Mouse (Mus musculus) kidney, adult 18-20 months (tissue): ENCODE measurements around the gene Lbhd1.
"Not testable (repeated sequence)": the region's sequence is repeated elsewhere in the genome, so short reads cannot be mapped to it uniquely, and the experiment has no call there.

Source experiments
- DNase-seq: peaks from one replicate; pipeline ENCODE4 v3.0.0; 2021

The Lbhd1 gene

DNA sequence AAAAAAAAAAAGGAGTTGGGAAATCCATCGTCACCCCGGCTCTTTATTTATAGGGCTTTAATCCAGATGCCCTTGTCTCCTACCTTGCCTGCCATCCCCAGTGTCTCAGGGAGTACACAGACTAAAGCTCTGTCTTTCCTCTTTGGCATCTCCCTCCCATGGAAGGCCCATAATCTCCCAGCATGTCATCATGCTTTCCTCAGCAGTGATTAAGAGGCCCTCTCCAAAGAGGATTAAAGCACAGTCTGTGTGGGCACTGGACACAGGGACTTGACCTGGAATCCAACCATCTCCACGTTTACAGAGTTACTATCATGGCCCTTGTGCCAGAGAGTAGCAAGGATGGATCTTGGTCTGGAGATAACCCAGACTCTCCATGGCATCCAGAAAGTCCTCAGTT is at the start of gene Lbhd1, which contains the start of gene Gm49403:
Gene Lbhd1 (plus strand): TSS at position 117 of the 400 bp plus-strand sequence.
Gene Gm49403 (plus strand): TSS at position 315 of the 400 bp plus-strand sequence.
- DNase-seq: no peak

DNA sequence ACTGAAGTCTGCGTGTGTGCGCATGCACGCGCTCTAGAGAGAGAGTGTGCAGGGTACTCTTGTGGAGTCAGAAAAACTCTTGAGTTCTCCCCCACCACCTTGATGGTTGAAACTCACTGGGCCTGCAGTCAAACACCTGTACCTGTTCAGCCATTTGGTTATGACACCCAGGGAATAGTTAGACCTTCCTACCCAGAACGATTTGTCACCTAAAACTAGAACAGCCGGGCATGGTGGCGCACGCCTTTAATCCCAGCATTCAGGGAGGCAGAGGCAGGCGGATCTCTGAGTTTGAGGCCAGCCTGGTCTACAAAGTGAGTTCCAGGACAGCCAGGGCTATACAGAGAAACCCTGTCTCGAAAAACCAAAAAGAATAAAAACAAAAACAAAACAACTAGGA is 47.2 kb upstream of the Lbhd1 start:
- not testable (repeated sequence) for DNase-seq

DNA sequence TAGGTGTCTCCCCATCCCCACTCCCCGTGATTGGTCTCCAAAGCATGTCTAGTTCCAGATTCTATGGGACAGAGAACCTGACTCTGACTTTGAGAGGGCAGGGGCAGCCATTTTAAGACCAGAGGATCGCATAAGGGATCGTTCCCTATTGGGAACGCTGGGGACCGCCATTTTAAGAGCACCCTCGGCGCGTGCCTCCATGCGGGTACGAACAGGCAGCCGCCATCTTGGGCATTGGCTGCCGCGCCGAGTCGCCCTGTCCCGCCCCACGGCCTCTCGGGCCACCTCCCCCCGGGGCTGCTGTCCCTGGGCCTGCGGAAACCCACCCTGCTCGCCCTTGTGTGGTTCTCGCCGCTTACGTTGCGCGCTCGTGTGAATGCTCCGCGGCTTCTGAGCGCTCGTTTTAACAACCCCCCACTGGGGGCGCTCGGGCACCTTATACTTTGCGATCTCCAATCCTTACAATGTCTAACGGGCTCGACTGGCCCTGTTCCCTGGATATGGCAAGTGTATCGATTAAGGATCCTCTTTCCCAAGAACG is 46.2 kb upstream of the Lbhd1 start, which contains the start of gene Bscl2:
Gene Bscl2 (plus strand): TSS at position 217 of the 541 bp plus-strand sequence.
- DNase-seq: peak; percentile 91

DNA sequence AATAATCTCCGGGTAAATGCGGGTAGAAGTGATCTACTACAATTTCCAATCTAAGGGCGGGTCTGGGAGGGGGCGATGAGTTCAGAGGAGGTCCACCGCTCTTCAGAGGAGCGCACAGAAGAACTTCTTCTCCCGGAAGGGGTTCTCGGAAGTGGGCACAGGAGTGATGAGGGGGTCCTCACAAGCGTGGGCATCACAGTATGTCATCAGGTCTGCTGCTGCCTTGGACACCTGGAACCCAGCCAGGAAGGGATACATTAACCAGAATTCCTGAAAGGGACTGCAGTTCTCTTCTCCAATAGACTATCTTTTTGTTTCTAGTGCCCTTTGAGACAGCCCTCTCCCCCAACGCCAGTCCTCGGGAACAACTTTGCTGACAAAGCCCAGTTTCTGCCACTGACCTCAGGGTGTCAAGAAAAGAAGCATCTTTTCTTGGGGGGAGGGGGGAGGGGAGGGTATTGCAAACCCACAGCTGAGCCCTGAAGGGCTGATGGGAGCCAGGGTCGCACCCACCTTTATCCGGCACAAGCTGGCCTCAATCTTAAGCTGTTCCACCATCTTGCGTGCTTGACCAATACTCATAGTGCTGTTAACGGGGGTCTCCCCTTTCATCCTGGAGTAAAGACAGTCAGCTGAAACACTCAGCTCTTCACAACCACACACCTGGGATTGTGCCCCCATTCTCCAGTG is 45.3 kb upstream of the Lbhd1 start:
- peak; percentile 67 for DNase-seq

DNA sequence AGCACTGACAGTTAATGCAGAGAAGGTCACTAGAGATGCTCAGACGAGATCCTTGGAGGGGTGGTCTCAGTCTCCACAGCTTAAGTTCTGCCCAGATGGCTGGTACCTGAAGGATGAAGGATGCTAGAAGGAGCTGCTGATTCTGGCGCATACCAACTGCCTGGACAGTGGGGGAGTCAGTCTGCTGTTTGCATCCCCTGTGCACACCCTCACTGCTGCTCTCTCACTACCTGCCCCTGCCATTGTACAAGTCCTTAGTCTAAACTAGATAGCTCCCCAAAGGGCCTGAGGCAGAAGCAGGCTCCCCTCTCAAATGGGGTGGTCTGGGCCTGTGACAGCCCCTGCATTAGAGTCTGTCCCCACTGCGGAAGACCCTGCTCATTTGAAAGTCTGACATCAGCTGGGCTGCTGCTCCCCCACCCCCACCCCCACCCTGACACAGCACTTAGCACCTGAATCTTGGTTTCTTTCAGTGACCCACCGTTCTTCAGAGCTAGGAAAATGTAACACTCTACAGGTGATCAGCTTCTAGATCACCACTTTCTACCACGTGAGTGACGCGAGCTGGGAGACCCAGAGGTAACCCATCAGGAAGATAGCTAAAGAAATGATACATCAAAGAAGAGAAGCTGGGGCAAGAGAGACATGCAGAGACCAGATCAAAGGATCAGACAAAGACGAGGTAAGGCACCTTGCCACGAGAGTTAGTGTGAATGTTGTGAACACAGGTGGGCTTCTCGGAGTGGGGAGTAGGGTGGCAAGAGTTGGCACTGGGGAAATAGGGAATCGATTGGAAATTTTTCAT is 44.2 kb upstream of the Lbhd1 start, which contains the start of gene Gng3:
Gene Gng3 (minus strand): TSS at position 92 of the 805 bp plus-strand sequence.
- DNase-seq: no peak

DNA sequence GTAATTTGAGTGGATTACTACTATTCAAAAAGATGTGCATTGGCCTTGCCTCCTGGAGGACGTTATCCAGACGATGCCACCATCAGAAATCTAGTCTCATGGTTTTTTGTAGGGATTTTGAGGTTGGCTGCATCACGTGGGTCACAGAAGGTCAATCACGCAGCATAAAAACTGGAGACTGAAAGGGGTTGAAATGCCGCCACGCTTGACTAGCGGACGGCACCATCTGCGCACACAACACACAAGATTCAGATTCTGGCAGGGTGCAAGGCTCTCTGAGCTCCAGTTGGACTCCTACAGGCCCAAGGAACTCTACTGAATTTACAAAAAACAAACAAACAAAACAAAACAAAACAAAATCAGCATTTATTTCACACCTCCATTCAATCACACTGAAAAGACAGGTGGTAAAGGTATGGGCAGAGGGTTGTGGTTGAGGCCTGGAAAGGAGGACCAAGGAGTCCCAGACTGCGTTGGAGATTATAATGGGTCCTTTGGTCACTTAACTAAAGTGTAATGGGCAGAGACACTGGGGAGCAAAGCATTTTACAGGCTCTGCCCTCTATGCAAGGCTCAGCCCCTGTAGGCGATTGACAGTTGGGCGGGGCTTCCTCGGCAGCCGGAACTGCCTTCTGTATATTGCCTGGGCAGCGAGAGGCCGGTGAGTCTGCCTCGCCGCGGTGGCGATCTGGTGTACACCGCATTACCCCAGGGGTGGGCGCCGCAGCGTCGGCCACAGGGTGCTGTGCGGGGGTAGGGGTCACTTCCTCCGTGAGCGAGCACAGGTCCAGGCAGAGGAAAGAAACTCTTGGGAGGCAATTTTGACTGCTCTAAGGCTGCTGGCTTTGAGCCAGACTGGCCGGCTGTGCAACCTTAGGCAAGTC is 43.4 kb upstream of the Lbhd1 start:
- peak; percentile 87 for DNase-seq

DNA sequence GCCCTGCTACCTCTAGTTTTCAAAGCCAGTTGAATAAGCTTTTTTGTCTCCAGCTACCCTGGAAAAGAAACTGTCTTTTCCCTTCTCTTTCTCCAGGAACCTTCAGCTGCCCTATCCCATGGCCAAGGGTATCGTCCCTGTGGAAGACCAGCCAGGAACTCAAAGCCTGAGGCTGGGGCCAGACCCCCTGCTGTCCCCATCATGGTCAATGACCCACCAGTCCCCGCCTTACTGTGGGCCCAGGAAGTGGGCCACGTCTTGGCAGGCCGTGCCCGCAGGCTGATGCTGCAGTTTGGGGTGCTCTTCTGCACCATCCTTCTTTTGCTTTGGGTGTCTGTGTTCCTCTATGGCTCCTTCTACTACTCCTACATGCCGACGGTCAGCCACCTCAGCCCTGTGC is 42.5 kb upstream of the Lbhd1 start:
- no peak for DNase-seq

DNA sequence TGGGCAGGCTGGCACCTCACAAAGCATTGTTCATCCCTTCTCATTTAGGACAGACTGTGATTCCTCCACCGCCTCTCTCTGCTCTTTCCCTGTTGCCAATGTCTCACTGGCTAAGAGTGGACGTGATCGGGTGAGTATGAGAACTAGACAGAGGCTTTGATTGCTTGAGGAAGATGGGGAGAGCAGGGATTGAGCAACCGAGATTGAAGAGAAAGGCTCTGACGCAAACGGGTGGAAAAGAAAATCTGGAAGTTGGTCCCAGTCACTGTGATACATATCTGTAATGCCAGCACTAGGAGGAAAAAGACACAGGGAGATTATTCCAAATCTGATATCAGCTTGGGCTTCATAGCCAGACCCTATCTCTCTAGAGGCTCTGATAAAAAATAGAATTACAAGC is 40.6 kb upstream of the Lbhd1 start:
- DNase-seq: no peak

DNA sequence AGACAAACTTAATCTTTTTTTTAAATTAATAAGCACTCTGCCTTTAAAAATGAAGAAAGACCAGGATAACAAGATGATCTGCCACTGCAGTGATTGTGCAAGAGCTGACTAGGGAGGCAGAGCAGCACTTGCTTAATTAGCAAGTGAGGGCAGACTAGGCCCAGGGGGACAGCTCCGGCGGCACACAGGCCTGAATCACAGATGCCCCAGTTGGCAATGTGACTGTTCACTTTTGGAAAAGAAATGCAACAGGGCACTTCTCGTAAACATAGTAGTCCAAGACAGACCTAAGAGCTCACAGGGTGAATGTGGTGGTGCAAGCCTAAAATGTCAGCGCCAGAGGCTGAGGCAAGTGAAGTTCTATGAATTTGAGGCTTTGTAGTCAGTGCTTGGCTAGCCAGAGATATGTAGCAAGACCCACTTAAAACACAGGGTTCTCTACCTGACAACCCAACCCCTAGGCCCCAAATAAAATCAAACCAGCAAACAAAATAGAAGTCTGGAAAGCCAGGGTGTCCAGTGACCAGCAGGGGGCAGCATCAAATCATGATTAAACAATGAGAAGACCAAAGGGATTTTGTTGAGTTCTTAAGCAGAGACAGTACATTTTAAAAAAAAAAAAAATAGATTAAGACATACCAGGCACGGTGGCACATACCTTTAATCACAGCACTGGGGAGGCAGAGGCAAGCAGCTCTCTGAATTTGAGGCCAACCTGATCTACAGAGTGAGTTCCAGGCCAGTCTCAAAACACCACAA is 39.0 kb upstream of the Lbhd1 start:
- peak; percentile 78 for DNase-seq

DNA sequence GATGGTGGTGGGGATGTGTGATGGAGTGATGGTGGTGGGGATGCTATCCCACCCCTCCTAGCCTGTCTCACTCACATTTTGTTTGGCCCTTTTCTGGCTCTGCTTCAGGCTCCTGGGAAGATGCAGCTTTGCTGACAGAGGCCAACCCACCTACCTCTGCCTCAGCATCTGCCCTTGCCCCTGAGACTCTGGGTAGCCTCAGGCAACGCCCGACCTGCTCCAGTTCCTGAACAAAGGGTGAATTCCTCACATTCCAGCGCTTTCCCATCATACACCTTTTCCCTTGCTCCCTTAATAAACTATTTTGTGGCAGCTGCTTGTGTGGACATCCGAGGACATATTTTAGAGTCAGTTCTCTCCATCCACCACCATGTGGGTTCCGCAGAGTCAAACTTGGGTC is 35.2 kb upstream of the Lbhd1 start:
- no peak for DNase-seq

DNA sequence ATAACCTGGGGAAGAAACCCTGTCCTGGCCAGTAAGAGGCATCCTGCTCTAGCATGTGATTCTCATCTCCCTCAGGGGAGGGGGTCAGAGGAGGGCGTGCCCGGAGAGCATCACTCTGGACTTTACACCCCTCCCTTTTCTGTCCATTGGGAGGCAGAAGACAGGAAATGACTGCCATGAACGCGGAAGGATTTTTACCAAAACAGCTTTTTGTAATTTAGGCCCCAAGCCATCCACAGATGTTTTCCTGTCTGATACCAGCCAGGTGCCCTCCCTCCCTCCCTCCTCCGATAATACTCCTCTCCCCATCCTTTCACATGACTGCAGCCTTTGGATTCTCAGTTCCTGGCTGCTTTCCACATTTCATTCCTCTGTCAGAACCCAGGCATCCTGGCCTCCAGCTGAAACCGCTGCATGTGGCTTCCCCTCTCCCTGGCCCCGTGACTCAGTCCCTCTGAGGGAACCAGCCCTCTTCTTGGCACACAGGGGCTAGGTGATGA is 33.1 kb upstream of the Lbhd1 start, which contains the start of gene Lrrn4cl:
Gene Lrrn4cl (plus strand): TSS at position 367 of the 500 bp plus-strand sequence.
- no peak for DNase-seq

DNA sequence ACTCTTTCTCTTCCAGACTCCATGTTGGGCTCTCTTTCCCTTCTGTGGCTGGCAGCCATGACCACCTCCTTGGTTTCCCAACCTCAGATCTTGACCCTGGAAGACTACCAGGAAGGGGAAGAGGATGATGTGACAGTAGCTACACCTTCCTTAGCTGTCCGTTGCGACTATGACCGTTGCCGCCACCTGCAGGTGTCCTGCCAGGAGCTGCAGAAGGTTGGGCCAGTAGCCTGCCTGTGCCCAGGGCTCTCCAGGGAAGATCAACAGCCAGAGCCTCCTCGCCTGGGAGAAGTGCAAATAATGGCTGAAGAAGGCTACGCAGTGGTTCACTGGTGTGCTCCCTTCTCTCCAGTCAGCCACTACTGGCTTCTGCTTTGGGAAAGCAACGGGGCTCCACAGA is 31.9 kb upstream of the Lbhd1 start:
- no peak for DNase-seq

DNA sequence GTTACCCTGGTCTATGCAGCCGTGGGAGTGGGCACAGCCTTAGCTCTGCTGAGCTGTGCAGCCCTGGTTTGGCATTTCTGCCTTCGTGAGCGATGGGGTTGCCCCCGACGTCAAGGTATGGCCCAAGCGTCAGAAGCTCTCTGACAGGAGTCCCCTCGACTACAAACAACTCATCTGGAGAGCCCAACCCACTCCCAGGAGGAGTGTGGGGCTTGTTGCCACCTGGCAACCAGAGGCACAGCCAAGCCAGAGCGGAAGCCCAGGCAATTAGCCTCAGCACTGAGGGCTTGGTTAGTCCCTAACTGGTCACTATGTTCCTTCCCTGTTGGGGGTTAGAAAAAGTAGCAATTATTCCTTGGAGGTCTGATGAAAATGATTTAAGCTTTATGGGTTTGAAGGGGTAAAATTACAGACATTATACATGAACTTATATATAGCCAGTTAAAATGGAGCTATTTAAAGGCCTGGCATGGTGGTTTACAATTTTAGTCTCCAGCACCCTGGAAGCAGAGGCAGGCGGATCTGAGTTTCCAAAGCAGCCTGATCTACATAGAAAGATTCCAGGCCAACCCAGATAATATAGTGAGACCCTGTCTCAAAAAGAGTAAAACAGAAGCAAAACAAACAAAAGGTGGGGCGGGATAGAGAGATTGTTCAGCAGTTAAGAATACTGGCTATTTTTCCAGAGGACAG is 31.1 kb upstream of the Lbhd1 start:
- no peak for DNase-seq

DNA sequence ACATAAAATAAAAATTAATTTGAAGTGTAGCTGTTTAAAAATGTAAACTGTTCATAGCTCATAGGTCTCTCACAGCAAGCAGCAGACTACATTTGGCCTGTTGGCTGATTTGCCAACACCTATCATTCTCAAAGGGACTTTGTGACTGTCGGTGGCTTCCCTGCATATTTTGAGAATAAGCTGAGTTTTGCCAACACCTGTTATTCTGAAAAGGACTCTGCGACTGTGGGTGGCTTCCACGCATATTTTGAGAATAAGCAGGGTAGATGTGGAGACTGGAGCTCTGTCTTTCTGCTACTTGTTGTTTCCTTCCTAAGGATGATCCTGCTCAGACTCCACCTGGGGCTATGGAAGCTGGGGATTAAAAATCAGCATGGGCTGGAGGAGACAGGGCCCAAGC is 30.4 kb upstream of the Lbhd1 start:
- DNase-seq: no peak

DNA sequence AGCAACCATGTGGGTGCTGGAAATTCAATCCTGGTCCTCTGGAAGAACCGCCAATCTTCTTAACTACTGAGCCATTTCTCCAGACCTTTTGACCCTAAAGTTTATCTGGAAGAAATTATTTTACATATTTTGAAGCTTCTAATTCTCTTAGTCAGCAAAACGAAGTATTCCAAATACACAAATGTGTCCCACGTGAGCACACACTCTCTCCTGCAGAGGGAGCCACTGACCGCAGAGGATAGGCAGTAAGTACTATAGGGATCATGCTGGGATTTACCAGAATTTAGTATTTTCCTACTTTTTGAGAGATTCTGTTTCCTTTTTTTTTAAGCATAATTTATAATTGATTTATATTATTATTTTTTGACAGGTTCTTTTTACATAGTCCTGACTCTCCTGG is 25.8 kb upstream of the Lbhd1 start:
- DNase-seq: peak; percentile 50

DNA sequence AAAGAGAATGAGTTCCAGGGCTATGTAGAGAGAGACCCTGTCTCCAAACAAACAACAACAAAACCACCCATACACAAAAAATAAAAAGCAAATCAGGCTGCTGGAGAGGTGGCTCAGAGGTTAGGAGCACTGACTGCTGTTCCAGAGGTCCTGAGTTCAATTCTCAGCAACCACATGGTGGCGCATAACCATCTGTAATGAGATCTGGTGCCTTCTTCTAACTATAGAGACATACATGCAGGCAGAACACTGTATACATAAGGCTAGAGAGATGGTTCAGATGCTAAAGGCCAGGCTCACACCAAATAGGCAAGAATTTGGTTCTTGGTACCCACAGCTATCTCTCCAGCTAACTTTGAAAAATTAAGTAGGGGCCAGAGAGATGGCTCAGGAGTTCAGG is 24.5 kb upstream of the Lbhd1 start:
- no peak for DNase-seq

DNA sequence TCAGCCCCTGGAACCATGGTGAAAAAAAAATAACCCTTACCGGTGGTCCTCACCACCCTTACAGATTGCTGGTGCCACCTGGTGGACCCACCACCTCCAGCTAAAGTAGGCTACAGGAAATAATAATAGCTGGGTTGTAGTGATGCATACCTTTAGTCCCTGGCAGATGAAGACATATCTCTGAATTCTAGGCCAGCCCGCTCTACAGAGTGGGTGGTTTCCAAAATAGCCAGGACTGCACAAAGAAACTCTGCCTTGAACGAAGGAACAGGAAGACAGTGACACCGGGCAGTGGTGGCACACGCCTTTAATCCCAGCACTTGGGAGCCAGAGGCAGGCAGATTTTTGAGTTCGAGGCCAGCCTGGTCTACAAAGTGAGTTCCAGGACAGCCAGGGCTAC is 19.3 kb upstream of the Lbhd1 start:
- no peak for DNase-seq

DNA sequence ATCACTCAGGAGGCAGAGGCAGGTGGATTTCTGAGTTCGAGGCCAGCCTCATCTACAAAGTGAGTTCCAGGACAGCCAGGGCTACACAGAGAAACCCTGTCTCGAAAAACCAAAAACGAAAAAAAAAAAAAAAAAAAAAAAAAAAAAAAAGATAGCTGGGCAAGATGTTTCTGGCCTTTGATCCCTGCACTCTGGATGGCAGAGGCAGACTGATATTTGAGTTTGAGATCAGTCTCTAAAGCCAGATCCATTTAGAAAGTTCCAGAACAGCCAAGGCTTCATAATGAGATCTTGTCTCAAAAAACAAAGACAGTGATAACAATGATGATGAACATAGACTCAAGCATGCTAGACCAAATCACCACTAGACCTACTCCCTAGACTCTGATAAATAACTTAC is 13.2 kb upstream of the Lbhd1 start:
- not testable (repeated sequence) for DNase-seq

DNA sequence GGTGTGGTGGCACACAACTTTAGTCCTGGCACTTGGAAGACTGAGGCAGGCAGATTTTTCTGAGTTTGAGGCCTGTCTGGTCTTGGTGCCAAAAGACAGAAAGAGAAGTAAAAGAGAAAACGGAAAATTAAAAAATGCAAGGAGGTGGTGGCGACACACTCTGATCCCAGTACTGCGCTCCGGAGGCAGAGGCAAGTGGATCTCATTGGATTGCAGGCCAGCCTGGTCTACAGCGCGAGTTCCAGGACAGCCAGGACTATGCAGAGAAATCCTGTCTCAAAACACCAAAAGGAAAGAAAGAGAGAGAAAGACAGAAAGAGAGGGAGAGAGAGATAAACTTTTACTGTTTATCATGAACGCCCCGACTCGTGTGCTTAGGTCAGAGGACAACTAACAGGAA is 12.7 kb upstream of the Lbhd1 start:
- DNase-seq: no peak

DNA sequence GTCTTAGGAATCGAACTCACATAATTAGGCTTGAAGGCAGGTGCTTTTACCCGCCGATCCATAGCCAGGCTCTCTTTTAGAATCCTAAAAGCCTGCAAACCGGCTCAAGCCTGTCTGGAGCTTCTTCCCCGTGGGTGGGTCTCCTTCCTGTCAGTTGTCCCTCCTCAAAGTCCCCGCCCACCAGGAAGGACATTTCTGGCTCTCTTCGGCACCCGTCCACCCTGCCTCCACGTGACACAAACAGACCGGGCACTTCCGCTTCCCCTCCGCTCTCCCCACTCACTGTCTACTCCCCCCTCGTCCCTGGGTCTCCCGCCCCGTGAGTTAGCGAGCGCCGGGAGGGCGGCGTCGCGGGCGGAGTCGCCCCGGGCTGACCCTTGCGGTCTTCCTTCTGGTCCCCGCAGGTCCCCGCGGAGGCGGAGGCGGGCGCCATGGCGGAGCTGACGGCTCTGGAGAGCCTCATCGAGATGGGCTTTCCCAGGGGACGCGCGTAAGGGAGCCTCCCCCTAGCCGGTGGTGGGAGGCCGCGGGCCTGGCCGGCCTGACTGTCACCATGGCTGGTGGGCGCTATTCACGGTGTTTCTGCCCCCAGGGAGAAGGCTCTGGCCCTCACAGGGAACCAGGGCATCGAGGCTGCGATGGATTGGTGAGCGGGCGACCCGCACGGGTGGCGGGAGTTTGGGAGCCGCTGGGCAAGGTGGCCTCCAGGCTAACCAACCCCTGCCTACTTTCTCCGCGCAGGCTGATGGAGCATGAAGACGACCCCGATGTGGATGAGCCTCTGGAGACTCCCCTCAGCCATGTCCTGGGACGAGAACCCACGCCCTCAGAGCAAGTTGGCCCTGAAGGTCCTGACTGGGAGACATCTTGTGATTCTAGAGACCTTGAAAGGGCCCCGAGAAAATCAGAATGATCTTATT is 12.0 kb upstream of the Lbhd1 start, which contains the start of gene Ubxn1:
Gene Ubxn1 (plus strand): TSS at position 230 of the 920 bp plus-strand sequence.
- DNase-seq: peak; percentile 98
